Mouse (Mus musculus): ENCODE measurements around the gene Trpv1.

Trpv1 gene

DNA sequence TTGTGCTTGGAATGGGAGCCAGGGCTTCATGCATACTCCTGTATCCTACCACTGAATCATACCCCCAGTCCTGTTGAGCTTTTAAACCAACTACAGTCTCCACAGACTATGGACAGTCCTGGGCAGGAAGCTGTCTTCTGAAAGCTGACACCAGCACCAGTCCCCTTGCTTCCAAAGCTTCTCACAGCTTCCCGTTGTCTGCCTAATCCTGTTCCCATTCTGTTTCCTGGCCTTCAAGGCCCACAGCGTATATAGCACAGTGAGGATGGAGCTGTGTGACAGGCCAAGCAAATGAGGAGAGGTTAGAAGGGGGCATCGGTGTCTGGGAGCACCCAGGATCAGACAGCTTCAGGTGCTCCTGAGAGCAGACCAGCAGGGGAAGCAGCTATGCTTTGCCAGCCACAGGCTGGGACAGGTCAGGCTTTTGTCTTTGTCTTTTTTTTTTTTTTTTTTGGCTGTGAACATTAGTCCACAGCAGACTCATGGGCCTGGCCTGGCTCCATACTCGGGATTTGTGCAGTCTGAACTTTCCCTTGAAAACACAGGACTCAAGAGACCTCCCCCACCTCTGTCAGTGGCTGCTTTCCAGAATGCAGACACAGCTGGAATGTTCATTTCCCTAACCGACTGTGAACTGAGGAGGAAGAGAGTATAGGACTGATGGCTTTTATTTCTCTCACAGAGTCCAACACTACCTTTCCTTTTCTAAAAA lies 2.1 kb downstream of the Trpv1 start:
- DNase-seq (ENCODE audit: low read depth) = no peak

- DNase-seq (ENCODE audit: low read depth) = no peak
Measured at GRCm38 (mm10) chr11:73236731-73237130, 2.6 kb downstream of the Trpv1 start.

GRCm38 (mm10) chr11:73242199-73242598 lies 8.1 kb downstream of the Trpv1 start:
- no peak for DNase-seq (ENCODE audit: low read depth)

DNA sequence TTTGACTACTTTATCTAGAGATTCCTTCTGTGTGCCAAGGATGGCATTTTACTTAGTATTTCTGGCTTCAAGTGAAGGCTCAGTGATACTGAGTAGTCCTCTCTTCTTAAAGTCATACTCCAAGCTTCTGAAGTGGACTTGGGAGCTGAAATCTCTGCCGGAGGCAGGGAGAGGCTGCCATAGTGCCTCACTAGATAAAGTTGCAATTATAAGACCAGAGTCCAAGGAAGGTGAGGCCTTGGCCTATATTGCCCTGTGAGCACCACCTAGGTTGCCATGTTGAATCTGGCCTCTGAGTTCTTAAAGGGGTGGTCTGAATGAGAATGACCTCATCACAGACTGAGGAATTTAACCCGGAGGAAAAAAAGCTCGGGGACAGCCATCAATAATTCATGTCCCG lies 8.7 kb downstream of the Trpv1 start:
- no peak for DNase-seq (ENCODE audit: low read depth)

DNA sequence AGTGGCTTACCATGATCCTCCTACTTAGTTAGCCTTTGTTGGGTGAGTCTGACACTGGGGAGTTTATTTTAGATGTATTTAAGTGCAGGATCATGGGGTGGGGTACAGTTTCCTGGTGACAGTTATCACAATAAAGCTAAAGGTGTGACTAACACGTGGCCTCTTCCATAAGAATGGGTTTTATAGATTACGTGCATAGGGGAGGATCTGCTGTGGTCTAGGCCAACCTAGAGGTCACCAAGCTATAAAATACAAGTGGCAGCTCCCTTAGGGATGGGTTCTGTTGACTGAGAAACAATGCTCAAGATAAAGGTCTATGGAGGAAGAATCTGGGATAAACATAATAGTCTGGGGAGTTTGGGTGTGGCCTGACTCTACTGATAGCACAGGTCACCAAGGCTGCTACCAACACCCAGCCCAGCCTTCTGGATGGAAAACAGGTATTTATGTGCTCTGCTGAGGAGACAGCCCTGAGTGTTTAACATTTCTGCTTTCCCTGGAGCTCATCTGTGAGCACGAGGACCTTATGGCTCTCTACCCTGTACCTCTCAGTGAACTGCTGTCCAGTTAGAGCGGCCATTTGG lies 23.4 kb downstream of the Trpv1 start:
- DNase-seq (ENCODE audit: low read depth) = no peak

DNA sequence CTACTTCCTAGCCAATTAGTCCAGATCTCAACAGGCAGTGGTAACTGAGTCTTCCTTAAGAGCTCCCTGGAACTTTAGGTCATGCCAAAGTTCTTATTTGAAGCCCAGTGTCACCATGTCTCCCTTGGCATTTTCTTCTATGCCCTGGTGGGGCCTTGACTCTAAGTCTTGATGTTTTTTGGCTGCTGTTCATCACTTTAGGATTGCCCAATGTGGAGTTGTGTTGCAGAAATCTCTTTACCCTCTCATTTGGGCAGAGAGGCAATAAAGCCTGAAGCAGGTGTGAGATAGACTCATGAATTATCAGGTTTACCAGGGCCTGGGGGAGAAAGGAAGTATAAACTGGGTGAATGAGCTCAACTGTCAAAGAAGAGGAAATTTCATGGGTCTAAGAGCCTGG lies 24.6 kb downstream of the Trpv1 start:
- no peak for DNase-seq (ENCODE audit: low read depth)

- DNase-seq (ENCODE audit: low read depth) = no peak
Measured at GRCm38 (mm10) chr11:73260457-73260856, 26.4 kb downstream of the Trpv1 start.

DNA sequence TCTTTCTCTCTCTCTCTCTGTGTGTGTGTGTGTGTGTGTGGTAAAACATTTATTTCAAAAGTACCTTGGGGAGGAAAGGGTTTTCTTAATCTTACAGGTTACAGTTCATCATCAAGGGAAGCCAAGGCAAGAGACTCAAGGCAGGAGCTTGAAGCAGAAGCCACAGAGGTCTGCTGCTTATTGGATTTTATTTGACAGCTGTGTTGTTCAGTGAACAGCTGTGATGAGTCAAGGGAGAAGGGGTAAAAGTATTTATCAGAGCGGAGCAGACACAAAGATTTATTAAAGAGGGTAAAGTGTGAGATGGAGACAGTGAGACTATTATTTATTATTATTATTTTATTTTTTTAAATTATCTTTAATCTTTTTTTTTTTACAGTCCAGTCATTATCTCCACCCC lies 27.3 kb downstream of the Trpv1 start:
- no peak for DNase-seq (ENCODE audit: low read depth)

GRCm38 (mm10) chr11:73267267-73267666 lies 33.2 kb downstream of the Trpv1 start, which contains the start of gene Trpv3:
Gene Trpv3, plus strand, starts transcription at chr11:73267388.
- DNase-seq (ENCODE audit: low read depth) = no peak

DNA sequence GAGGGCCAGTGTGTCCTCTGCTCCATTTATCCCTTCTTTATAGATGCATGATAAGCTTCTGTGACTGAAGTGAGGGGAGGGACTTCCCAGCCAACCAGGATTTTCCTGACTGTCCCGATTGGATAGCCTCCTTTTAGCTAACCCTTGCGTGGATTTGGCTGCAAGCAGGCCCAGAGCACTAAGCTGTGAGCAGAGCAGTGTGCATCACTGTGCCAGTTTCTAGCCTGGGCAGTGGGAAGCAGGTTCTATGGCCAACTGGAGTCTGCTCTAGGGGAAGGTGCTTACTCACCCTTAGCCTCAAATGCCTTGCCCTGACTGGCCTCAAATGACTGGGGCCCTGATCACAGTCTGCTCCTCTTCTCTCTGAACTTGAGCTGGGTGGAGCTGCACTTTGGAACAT lies 40.7 kb downstream of the Trpv1 start:
- DNase-seq (ENCODE audit: low read depth) = no peak

DNA sequence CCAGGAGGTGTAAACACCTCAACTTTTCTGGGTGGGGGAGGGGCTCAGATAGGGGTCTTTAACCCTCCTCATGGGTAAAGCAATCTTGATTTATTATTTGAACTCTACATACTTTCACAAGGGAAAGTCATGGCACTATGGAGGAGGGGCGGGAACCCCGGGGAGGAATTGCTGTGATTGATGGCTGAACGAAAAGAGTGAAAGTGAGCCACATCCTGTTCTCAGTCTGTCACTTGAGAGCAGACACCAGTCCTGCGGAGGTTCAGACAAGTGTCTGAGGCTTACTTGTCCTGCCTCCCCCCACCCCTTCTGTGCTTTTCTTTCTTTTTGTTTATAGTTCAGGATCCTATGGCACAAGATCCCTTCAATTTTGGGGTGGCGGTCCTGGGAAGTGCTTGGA lies 46.6 kb downstream of the Trpv1 start:
- DNase-seq (ENCODE audit: low read depth) = no peak

GRCm38 (mm10) chr11:73281528-73282027 lies 47.5 kb downstream of the Trpv1 start:
- DNase-seq (ENCODE audit: low read depth) = no peak

DNA sequence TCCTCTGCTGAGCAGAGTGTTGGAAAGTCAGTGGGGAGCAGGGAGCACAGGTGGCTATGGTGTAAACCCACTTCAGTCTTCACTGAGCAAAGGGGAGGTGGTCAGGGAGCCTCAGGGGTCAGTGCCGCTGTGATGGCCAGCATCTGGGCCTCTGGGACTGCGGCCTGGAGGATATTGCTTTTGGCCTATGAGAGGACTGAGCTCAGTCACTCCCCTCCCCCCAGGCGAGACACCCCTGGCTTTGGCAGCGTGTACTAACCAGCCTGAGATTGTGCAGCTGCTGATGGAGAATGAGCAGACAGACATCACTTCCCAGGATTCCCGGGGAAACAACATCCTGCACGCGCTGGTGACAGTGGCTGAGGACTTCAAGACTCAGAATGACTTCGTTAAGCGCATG lies 49.3 kb downstream of the Trpv1 start:
- DNase-seq (ENCODE audit: low read depth) = no peak

DNA sequence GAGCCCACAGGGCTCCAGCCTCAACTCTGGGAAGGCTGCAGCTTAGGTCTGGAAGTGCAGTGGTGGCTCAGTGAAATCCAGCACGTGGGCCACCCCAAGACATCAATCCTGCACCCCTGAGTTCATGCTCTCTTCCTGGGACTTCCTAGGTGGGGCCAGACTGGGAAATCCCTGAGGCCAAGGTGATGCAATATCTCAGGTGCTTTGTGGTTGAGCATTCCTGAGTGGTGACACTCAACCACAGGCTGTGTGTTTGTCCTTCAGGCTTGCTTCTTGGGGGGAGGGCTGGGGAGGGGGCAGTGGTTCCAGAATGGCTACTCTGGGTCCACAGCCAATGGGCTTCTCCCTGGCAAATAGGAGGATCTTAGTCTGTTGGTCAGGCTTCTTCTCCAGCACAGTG lies 49.8 kb downstream of the Trpv1 start:
- no peak for DNase-seq (ENCODE audit: low read depth)

DNA sequence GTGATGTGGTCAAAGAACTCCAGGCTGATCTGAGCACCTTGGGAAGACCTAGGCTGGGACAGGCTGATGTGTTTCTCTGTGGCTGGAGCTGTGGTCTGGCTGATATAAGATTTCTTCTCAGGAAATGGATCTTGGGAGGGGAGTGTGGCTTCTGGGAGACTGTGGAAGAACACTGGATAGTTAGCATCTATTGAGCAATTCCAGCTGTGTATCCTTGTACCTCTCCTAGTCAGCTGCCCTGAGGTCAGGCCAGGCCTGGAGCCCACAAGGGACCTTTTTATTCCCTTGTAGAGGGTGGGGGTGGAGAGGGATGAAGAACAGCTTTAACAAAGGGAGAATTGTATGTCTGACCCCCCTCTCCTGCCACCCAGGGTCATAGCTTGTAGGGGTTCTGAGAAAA lies 50.3 kb downstream of the Trpv1 start:
- no peak for DNase-seq (ENCODE audit: low read depth)

GRCm38 (mm10) chr11:73289621-73290020 lies 55.5 kb downstream of the Trpv1 start:
- DNase-seq (ENCODE audit: low read depth) = no peak

GRCm38 (mm10) chr11:73303123-73303522 lies 69.0 kb downstream of the Trpv1 start:
- DNase-seq (ENCODE audit: low read depth) = no peak

All from c-Kit-positive CD71-positive TER-119-negative erythroid progenitor cells, embryonic 14.5 days (primary cell).